Comparison of ENCODE assay signal across 17 mouse cellular contexts in the genomic region with DNA sequence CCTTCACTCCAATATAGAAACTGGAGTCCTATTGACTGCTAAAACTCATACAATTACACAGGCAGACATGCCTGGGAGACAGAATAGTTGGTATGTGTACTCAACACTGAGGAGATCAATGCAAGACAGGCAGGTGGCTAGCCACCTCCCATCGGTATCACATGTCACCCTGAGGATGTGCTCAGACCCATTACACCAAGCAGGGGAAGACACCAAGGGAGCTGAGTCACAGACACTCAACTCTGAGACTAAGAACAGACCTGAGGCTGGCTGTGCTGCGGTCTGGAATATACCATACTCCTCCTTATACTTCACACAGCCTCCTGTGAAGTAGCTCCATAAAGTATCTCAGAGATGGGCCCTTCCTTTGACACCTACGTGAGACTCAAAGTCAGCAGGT.
DNase-seq lines count a peak whose midpoint lies in the region; ATAC-seq and TF ChIP-seq lines count a peak whose summit lies in the region.
"Had no signal": no experiment of that assay in that cellular context is flagged by ENCODE, and none has a peak within 500 bp of the region (broad histone marks: within the 10 kb centered on the region; RNA-seq: fewer than 3 reads in every experiment).

No protein-coding gene starts in this region.

- 90% methylated on average over 3 of the region's 3 CpGs for WGBS in limb, embryonic 12.5 days
- 85% methylated on average over 3 of the region's 3 CpGs for WGBS in lung, adult 2 months
- 92% methylated on average over 3 of the region's 3 CpGs for WGBS in hindbrain, postnatal 0 days

- peaks cover 4% of the 10 kb centered on the region for H3K79me2 ChIP-seq in myocyte (ENCODE audit: control insufficient read depth, insufficient read depth)

- H3K4me2 ChIP-seq in limb, embryonic 12.5 days = no peak overlapping the region
- peak overlapping the region; percentile 61 for H3K4me2 ChIP-seq in myocyte (ENCODE audit: low read depth)
- no peak overlapping the region for H3K4me2 ChIP-seq in hindbrain, postnatal 0 days (ENCODE audit: low read depth, low read length)
- H3K4me2 ChIP-seq: heart, embryonic 12.5 days; hindbrain, embryonic 14.5 days; kidney, embryonic 15.5 days; midbrain, embryonic 13.5 days; neural tube, embryonic 15.5 days had no signal

- no peak for TF ChIP-seq CTCF in gastrocnemius, adult 2 months (IDR thresholded peaks at IDR 0.05)
- no peak for TF ChIP-seq CTCF in lung, adult 2 months (IDR thresholded peaks at IDR 0.05; ENCODE audit: insufficient read depth, low read length)
- TF ChIP-seq CTCF in hindbrain, postnatal 0 days (IDR thresholded peaks at IDR 0.05; ENCODE audit: low read depth) = no peak

- H3K9ac ChIP-seq in limb, embryonic 12.5 days (replicated peaks) = no peak overlapping the region
- H3K9ac ChIP-seq in hindbrain, postnatal 0 days (replicated peaks; ENCODE audit: low read length) = no peak overlapping the region
- H3K9ac ChIP-seq: heart, embryonic 12.5 days; hindbrain, embryonic 14.5 days; kidney, embryonic 15.5 days; liver, embryonic 14.5 days; midbrain, embryonic 13.5 days; neural tube, embryonic 15.5 days had no signal

- H3K4me1 ChIP-seq in limb, embryonic 12.5 days (replicated peaks) = peaks cover 30% of the 10 kb centered on the region
- H3K4me1 ChIP-seq in lung, adult 2 months (ENCODE audit: control insufficient read depth, insufficient read depth, low read length) = peaks cover 13% of the 10 kb centered on the region
- peaks cover 6% of the 10 kb centered on the region for H3K4me1 ChIP-seq in hindbrain, postnatal 0 days (ENCODE audit: insufficient read depth, low read length)

- H3K27me3 ChIP-seq in limb, embryonic 12.5 days = no peaks in the 10 kb centered on the region
- H3K27me3 ChIP-seq in myocyte (ENCODE audit: control insufficient read depth, insufficient read depth, insufficient read length) = no peaks in the 10 kb centered on the region
- no peaks in the 10 kb centered on the region for H3K27me3 ChIP-seq in hindbrain, postnatal 0 days (ENCODE audit: insufficient read depth, low read length)
- H3K27me3 ChIP-seq: heart, embryonic 12.5 days; kidney, embryonic 15.5 days; midbrain, embryonic 13.5 days; neural tube, embryonic 15.5 days had no signal

- no peak overlapping the region for H3K4me3 ChIP-seq in gastrocnemius, adult 2 months
- no peak overlapping the region for H3K4me3 ChIP-seq in limb, embryonic 12.5 days (replicated peaks)
- H3K4me3 ChIP-seq in myocyte = no peak overlapping the region
- H3K4me3 ChIP-seq in lung, adult 2 months (replicated peaks; ENCODE audit: extremely low read depth, low read depth, low read length) = no peak overlapping the region
- no peak overlapping the region for H3K4me3 ChIP-seq in hindbrain, postnatal 0 days (ENCODE audit: low read length)
- H3K4me3 ChIP-seq: heart, embryonic 12.5 days; kidney, embryonic 15.5 days; midbrain, embryonic 13.5 days; neural tube, embryonic 15.5 days had no signal

- no peaks in the 10 kb centered on the region for H3K9me3 ChIP-seq in limb, embryonic 12.5 days
- H3K9me3 ChIP-seq in hindbrain, postnatal 0 days (ENCODE audit: low read length) = no peaks in the 10 kb centered on the region
- H3K9me3 ChIP-seq: heart, embryonic 12.5 days; kidney, embryonic 15.5 days; midbrain, embryonic 13.5 days; neural tube, embryonic 15.5 days had no signal

- TF ChIP-seq POLR2A in myocyte (IDR thresholded peaks at IDR 0.05; ENCODE audit: insufficient read length, low read depth) = no peak
- no peak for TF ChIP-seq POLR2A in lung, adult 2 months (IDR thresholded peaks at IDR 0.05; ENCODE audit: borderline replicate concordance, extremely low read depth, low read depth, low read length)

- intact Hi-C loops in gastrocnemius, adult 2 months (cut with DNase I) = no loop called here

- ATAC-seq in limb, embryonic 12.5 days (ENCODE audit: insufficient number of reproducible peaks, insufficient read depth, low FRiP score, low TSS enrichment, low read depth) = no peak
- no peak for ATAC-seq in hindbrain, postnatal 0 days
- ATAC-seq: midbrain, embryonic 13.5 days had no signal

- H3ac ChIP-seq in myocyte (ENCODE audit: control insufficient read depth, insufficient read length) = no peak overlapping the region

- no peak for DNase-seq in gastrocnemius, adult 2 months
- DNase-seq in gastrocnemius, postnatal 4 days (ENCODE audit: low spot score in 2 of 2) = no peak
- peak; percentile 37 for DNase-seq in T-cell, adult 2 months (ENCODE audit: low spot score)
- DNase-seq in ovary, postnatal 10 days (ENCODE audit: low spot score) = no peak
- no peak for DNase-seq in lung, adult 2 months
- no peak for DNase-seq in hindbrain, postnatal 0 days (ENCODE audit: low spot score)
- DNase-seq: adrenal gland, postnatal 10 days; cerebellum, adult 11 months; right cerebral cortex, postnatal 25 days had no signal

- no peaks in the 10 kb centered on the region for H3K36me3 ChIP-seq in limb, embryonic 12.5 days
- H3K36me3 ChIP-seq in myocyte (ENCODE audit: control insufficient read depth, insufficient read depth) = no peaks in the 10 kb centered on the region
- H3K36me3 ChIP-seq in hindbrain, postnatal 0 days (ENCODE audit: insufficient read depth, low read length) = no peaks in the 10 kb centered on the region
- H3K36me3 ChIP-seq: kidney, embryonic 15.5 days; midbrain, embryonic 13.5 days had no signal

- peak overlapping the region; percentile 51; the same call in 1 of the 2 replicates for H3K27ac ChIP-seq in gastrocnemius, adult 2 months
- peak overlapping the region; percentile 77 for H3K27ac ChIP-seq in limb, embryonic 12.5 days
- H3K27ac ChIP-seq in hindbrain, postnatal 0 days = no peak overlapping the region
- H3K27ac ChIP-seq: hindbrain, embryonic 14.5 days; kidney, embryonic 15.5 days; liver, embryonic 14.5 days; midbrain, embryonic 13.5 days; neural tube, embryonic 15.5 days had no signal

TF ChIP-seq in myocyte, 11 proteins besides CTCF, POLR2A, EP300 and RAD21:
- peak in 1 of 3 experiments; percentile 22 for TF ChIP-seq MYOD1 (IDR thresholded peaks at IDR 0.05; ENCODE audit: control insufficient read depth in 1 of 3, insufficient read length in 2 of 3, low read depth in 2 of 3)
- no peak for TF ChIP-seq CEBPB (IDR thresholded peaks at IDR 0.05; ENCODE audit: insufficient read depth, poor library complexity, severe bottlenecking)
- no peak for TF ChIP-seq MYOG (IDR thresholded peaks at IDR 0.05; ENCODE audit: control insufficient read depth in 1 of 3, insufficient read depth in 1 of 3, insufficient read length in 2 of 3, low read depth in 2 of 3)
- TF ChIP-seq POLR2AphosphoS2 (IDR thresholded peaks at IDR 0.05; ENCODE audit: insufficient read length, low read depth) = no peak
